Mouse (Mus musculus): ENCODE measurements around the gene Bco1. TPM values are rescaled to one million over a fixed set of nuclear protein-coding genes. Genes with fewer than 3 reads are reported as not detected.

The Bco1 gene
- total RNA-seq, 1 experiment from 2014 or later, result 0.95 TPM

- no peak for ATAC-seq (replicated peaks; ENCODE audit: insufficient number of reproducible peaks, low FRiP score, low TSS enrichment, poor library complexity, severe bottlenecking)
These were observed 30.2 kb downstream of the Bco1 start for GRCm38 (mm10) chr8:117125854-117126253.

GRCm38 (mm10) chr8:117126411-117126810, 30.8 kb downstream of the Bco1 start:
- no peak for ATAC-seq (replicated peaks; ENCODE audit: insufficient number of reproducible peaks, low FRiP score, low TSS enrichment, poor library complexity, severe bottlenecking)

DNA sequence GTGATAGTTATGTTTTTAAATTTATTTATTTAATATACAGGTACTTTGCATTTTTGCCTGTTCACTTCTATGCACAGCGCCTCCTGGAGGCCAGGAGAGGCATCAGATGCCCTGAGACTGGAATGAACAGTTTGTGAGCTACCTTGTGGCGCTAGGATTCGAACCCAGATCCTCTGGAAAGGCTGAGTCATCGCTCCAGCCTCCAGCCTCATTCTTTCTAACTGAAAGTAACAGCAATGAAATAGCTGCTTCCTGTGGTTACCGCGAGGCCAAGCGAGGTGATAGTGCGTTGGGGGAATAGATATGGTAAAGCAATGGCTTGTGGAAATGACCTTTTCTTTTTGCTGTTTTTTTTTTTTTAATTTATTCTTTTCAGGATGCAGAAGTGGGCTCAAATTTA, 31.4 kb downstream of the Bco1 start:
- no peak for ATAC-seq (replicated peaks; ENCODE audit: insufficient number of reproducible peaks, low FRiP score, low TSS enrichment, poor library complexity, severe bottlenecking)

DNA sequence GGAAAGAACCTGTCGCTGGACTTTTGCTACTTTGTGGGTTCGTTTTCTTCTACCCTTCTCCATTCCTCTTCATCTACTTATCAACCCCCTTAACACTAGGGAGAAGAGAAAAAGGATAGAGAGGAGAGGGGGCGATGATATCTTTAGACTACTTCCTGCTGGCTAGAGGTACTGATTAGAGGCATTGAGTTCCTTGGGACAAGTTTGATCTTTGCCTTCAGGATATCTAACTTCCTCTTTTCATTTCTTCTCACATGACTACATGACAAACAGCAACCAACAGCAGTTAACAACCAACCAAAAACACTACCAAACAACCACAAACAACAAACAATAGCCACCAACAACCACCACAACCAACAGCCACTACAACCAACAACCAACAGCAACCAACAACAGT, 38.0 kb downstream of the Bco1 start:
- no peak for ATAC-seq (replicated peaks; ENCODE audit: insufficient number of reproducible peaks, low FRiP score, low TSS enrichment, poor library complexity, severe bottlenecking)

GRCm38 (mm10) chr8:117136351-117136750, 40.7 kb downstream of the Bco1 start:
- no peak for ATAC-seq (replicated peaks; ENCODE audit: insufficient number of reproducible peaks, low FRiP score, low TSS enrichment, poor library complexity, severe bottlenecking)

DNA sequence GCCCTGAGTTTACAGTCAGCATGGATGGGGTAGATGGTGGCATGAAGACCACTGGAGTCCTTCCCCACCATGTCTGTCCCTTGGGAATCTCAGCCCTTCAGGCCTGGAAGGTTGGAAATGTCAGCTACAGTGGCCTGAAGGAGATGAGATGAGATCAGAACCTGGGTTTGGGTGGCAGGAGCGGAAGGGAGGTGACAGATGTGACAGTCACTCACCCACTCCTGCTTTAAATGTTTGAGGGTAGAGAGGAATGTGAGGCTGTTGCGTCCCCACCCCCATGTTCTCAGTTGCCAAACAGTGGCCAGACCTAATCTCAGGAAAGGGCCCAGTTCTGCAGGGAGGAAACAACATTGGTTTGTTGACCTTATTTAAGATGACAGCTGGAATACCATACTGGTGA, 41.1 kb downstream of the Bco1 start:
- ATAC-seq (replicated peaks; ENCODE audit: insufficient number of reproducible peaks, low FRiP score, low TSS enrichment, poor library complexity, severe bottlenecking), result no peak

DNA sequence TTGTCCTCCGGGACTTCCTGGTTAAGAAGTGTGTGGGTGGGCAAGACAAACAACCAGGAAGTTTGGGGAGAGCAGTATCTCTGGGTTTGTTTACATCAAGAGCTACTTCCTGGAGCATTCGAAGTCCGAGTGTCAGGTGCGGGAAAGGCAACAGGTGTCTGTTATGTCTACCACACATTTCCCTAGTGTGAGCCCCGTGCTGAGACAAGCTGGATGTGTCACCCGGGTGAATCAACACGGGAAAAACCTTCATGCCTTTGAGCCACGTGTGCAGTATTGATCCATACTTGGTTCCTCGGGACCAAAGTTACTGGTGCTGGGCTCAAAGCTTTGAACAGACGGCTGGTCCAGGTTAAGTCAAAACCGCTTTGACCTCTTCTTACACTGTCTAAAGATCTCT, 41.7 kb downstream of the Bco1 start:
- no peak for ATAC-seq (replicated peaks; ENCODE audit: insufficient number of reproducible peaks, low FRiP score, low TSS enrichment, poor library complexity, severe bottlenecking)

DNA sequence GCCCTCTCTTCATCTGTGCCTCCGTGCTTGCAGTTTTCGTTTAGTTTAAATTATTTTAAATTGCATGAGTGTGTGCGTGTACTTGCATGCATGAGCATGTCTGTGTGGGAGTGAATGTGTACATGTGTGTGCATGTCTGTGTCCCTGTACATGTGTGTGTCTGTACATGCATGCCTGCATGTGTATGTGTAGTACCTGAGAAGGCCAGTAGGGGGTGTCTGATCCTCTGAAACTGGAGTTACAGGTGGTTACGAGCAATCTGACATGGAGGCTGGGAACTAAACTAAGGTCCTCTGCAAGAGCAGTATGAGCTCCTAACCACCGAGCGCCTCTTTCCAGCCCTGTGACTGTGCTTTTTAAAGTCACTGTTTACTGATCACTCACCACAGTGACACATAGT, 52.9 kb downstream of the Bco1 start:
- no peak for ATAC-seq (replicated peaks; ENCODE audit: insufficient number of reproducible peaks, low FRiP score, low TSS enrichment, poor library complexity, severe bottlenecking)

GRCm38 (mm10) chr8:117156149-117156548, 60.5 kb downstream of the Bco1 start:
- ATAC-seq (replicated peaks; ENCODE audit: insufficient number of reproducible peaks, low FRiP score, low TSS enrichment, poor library complexity, severe bottlenecking), result no peak

GRCm38 (mm10) chr8:117156866-117157768, 61.5 kb downstream of the Bco1 start:
- ATAC-seq (replicated peaks; ENCODE audit: insufficient number of reproducible peaks, low FRiP score, low TSS enrichment, poor library complexity, severe bottlenecking), result no peak

DNA sequence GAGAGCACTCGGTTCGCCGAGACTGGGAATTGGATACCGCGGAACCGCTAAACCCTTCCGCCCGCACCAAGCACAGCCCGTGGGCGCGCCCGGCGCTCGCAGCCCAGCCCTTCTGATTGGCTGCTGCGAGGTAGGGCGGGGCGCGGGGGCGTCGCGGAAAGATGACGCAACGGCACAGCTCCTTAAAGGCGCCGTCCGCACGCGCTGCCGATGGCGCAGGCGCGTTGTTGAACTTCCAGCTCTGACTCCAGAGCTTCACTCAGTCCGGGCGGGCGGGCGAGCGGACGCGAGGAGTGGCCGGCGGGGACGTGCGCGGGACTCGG, 62.1 kb downstream of the Bco1 start:
- ATAC-seq (replicated peaks; ENCODE audit: insufficient number of reproducible peaks, low FRiP score, low TSS enrichment, poor library complexity, severe bottlenecking), result peak; percentile 85

DNA sequence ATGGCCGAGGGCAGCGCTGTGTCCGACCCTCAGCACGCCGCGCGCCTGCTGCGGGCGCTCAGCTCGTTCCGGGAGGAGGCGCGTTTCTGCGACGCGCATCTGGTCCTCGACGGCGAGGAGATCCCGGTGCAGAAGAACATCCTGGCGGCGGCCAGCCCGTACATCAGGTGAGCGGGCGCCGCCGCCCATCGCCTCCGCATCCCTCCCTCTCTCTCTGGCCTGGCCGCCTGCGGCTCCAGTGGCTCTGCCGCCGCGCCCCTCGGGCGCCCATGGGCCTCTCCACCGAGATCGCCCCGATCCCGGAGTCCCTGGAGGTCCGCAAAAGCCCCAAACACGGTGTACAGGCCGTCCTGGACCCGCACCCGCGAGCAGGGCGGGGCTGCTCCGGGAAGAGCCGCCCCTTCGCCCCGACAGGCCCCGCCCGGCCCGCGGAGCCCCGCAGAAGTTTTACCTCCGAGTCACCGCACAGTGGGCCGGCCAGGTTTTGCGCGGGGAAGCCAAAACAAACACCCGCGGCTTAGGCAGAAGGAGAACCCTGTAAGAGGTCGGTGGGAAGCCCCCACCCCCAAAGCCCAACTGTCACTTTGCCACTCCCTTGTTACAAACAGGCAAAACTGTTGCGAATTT, 62.6 kb downstream of the Bco1 start, which contains the start of gene Gan:
Gene Gan (plus strand): TSS at position 1 of the 627 bp plus-strand sequence.
- ATAC-seq (replicated peaks; ENCODE audit: insufficient number of reproducible peaks, low FRiP score, low TSS enrichment, poor library complexity, severe bottlenecking), result peak; percentile 7; the same call in 1 of the 2 replicates

DNA sequence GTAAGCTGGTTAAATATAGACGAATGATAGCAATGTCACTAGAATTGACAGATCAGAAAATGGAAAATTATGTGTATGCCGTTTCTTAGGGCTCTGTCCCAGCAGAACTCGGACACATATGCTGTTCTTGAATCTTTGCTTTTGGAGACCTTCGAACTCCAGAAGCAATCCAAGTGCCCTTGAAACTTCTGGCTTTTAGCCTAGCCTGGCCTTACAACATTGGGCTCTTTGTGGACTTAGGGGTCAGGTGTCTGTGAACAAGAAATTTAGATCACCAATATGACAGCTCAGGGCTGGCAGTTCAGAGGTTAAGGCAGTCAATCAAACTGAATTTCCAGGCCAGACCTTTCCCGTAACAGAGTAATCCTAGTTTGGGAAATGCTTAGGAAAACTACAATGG, 63.4 kb downstream of the Bco1 start:
- no peak for ATAC-seq (replicated peaks; ENCODE audit: insufficient number of reproducible peaks, low FRiP score, low TSS enrichment, poor library complexity, severe bottlenecking)

GRCm38 (mm10) chr8:117164912-117165311, 69.3 kb downstream of the Bco1 start:
- no peak for ATAC-seq (replicated peaks; ENCODE audit: insufficient number of reproducible peaks, low FRiP score, low TSS enrichment, poor library complexity, severe bottlenecking)

DNA sequence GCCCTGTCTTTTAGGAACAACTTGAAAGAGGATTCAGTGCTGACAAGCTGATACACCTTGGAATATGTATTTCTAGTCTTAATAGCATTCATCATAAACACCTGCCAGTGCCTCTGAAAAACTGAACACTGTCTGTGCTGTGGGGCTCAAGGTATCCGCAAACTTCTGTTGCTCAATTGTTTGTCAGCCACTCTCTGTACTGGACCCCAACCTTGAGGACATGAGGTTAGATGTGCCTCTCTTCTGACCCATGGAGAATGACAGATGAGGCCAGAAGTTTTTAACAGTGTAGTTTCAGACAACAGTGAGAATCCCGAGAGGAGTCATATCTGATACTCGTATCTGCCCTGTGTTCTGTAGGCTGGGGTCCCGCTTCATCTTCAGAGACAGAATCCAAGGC, 69.9 kb downstream of the Bco1 start:
- ATAC-seq (replicated peaks; ENCODE audit: insufficient number of reproducible peaks, low FRiP score, low TSS enrichment, poor library complexity, severe bottlenecking), result no peak

DNA sequence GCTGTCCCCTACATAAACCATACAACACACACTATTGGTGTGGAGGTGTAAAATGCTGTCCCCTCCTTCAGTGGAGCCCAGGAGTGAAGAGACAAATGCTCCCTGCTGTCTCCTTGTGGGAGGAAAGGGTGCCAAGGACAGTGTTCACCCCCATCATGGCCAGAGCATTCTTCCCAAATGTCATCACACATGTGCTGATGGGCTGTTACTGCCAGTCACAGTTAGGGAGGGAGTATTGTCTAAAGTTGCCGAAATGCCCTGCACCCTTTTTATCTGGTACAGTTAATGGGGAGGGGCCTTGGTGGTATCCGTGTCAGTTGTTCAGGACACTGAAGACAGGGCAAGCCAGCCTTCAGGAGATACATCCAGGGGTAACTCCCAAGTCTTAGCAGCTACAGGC, 70.9 kb downstream of the Bco1 start:
- no peak for ATAC-seq (replicated peaks; ENCODE audit: insufficient number of reproducible peaks, low FRiP score, low TSS enrichment, poor library complexity, severe bottlenecking)

GRCm38 (mm10) chr8:117167243-117167883, 71.7 kb downstream of the Bco1 start:
- no peak for ATAC-seq (replicated peaks; ENCODE audit: insufficient number of reproducible peaks, low FRiP score, low TSS enrichment, poor library complexity, severe bottlenecking)

- ATAC-seq (replicated peaks; ENCODE audit: insufficient number of reproducible peaks, low FRiP score, low TSS enrichment, poor library complexity, severe bottlenecking), result no peak
These were observed 72.7 kb downstream of the Bco1 start for GRCm38 (mm10) chr8:117168378-117168777.

DNA sequence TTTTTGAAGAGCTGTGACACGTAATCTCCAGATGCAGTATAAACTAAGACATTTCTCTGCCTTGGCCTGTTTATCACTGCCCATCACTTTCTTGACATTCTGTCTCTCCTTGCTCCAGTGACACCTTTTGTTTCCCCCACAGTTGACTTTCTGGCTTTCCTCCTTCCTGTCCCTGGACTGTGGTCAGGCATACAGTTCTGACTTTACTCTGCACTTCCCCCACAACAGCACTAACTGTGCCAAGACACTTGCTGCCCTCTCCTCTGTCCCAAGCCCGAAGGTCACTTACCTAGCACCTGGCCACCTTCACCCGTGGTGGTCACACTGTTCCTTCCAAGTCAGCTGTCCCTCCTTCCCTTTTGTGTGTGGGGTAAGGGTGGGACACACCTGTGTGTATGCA, 76.2 kb downstream of the Bco1 start:
- ATAC-seq (replicated peaks; ENCODE audit: insufficient number of reproducible peaks, low FRiP score, low TSS enrichment, poor library complexity, severe bottlenecking), result no peak

DNA sequence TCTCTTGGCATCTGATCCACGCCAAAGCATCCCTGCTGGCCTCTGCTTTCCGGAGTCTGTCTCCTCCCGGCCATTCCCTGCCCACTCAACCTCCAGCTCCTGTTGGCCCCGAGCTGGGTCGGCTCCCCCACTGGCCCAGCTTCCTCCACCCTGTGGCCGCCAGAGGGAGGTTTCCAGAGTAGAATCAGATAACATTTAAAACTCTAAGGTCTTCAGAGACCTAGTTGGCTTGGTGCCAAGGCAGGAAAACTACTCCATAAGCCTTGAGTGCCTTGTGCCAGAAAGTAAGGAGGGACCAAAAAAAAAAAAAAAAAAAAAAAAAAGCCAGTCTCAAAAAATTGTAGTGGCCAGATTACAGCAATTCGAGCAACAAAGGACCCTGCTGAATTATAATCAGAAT, 77.2 kb downstream of the Bco1 start:
- ATAC-seq (replicated peaks; ENCODE audit: insufficient number of reproducible peaks, low FRiP score, low TSS enrichment, poor library complexity, severe bottlenecking), result no peak

Data from monocyte, adult 5-6 weeks (primary cell).